Mouse (Mus musculus) stomach, embryonic 14.5 days (tissue): ENCODE data around the gene Apbb1. TPM values are rescaled to one million over a fixed set of nuclear protein-coding genes. Genes with fewer than 3 reads are reported as not detected.
A peak's percentile ranks its signal among the peaks of the same experiment; 100 is the strongest.

Experiments used
- ATAC-seq: fragments of 200-750 bp; cut with Nextera tagmentation; 2 replicates; pipeline ENCODE4 v1.8.0; 2017; ENCODE audit warnings: low read depth, moderate TSS enrichment; ENCODE audit not compliant: insufficient number of reproducible peaks, insufficient read depth, low FRiP score
- H3K27ac ChIP-seq: fragments of 300-500 bp; sonication (generic); 2 replicates; pipeline ENCODE4 v1.5.1; 2014; ENCODE audit warnings: mild to moderate bottlenecking, low read length, moderate library complexity, mixed read lengths
- H3K27me3 ChIP-seq: fragments of 300-500 bp; sonication (generic); 2 replicates; pipeline ENCODE4 v1.6.1; 2014; ENCODE audit warnings: low read length, control low read depth, mixed read lengths; ENCODE audit not compliant: control insufficient read depth, insufficient read depth
- H3K36me3 ChIP-seq: fragments of 300-500 bp; sonication (generic); 2 replicates; pipeline ENCODE4 v1.6.1; 2014; ENCODE audit warnings: mild to moderate bottlenecking, control low read depth, low read length, moderate library complexity, mixed read lengths; ENCODE audit not compliant: control insufficient read depth, insufficient read depth
- H3K4me1 ChIP-seq: fragments of 300-500 bp; sonication (generic); 2 replicates; pipeline ENCODE4 v1.6.1; 2014; ENCODE audit warnings: low read length, control low read depth, mixed read lengths; ENCODE audit not compliant: control insufficient read depth, insufficient read depth
- H3K4me2 ChIP-seq: fragments of 300-500 bp; sonication (generic); replicated peaks from 2 replicates; pipeline ENCODE4 v1.6.1; 2014; ENCODE audit warnings: low read depth, low read length, control low read depth
- H3K4me3 ChIP-seq: fragments of 300-500 bp; sonication (generic); 2 replicates; pipeline ENCODE4 v1.5.1; 2014; ENCODE audit warnings: low read depth, low read length, control low read depth
- H3K9ac ChIP-seq: fragments of 300-500 bp; sonication (generic); replicated peaks from 2 replicates; pipeline ENCODE4 v1.6.1; 2014; ENCODE audit warnings: low read depth, mild to moderate bottlenecking, control low read depth, low read length, moderate library complexity, mixed read lengths
- H3K9me3 ChIP-seq: fragments of 300-500 bp; sonication (generic); 2 replicates; pipeline ENCODE4 v1.6.1; 2016; ENCODE audit warnings: low read depth, low read length, control low read depth; ENCODE audit not compliant: control insufficient read depth
- WGBS: fragments of 180-500 bp; shearing (Covaris S2); extraction: QIAGEN DNeasy Blood & Tissue Kit; methylation state at CpG from one replicate; pipeline ENCODE4 v1.1.7; 2014; 5-methylcytosine and 5-hydroxymethylcytosine counted together
- polyA plus RNA-seq: library from polyadenylated mRNA; unstranded; fragments of >200 nt; fragmentation: Nextera tagmentation; extraction: Ambion mirVana; gene quantifications from 2 replicates; pipeline ENCODE4 v1.2.1, GENCODE M21; 2014

The Apbb1 gene
- polyA plus RNA-seq, 1 experiment from 2014 or later = 47.2 TPM

- peak overlapping the region; percentile 49 for H3K9ac ChIP-seq
- H3K4me2 ChIP-seq = peak overlapping the region; percentile 76
- no peaks in the 10 kb centered on the region for H3K27me3 ChIP-seq
- peak overlapping the region; percentile 63; the same call in 1 of the 2 replicates for H3K27ac ChIP-seq
- H3K36me3 ChIP-seq = no peaks in the 10 kb centered on the region
- 0 out of 2 replicates have a peak, but pooled peaks cover 8% of the 10 kb centered on the region for H3K4me1 ChIP-seq
- peak overlapping the region; percentile 75 for H3K4me3 ChIP-seq
- no peaks in the 10 kb centered on the region for H3K9me3 ChIP-seq
- ATAC-seq = peak; percentile 48; the same call in 1 of the 2 replicates
- WGBS = under 1% methylated on average over 17 of the region's 22 CpGs
Observed at GRCm38 (mm10) chr7:105580627-105581089, 795 bp downstream of the Apbb1 start.

- no peaks in the 10 kb centered on the region for H3K27me3 ChIP-seq
- WGBS = 85% methylated on average over 2 of the region's 2 CpGs
- H3K36me3 ChIP-seq = peaks cover 1% of the 10 kb centered on the region
- no peak overlapping the region for H3K4me2 ChIP-seq
- H3K4me1 ChIP-seq = 0 out of 2 replicates have a peak, but pooled peaks cover 8% of the 10 kb centered on the region
- H3K27ac ChIP-seq = no peak overlapping the region
- H3K9me3 ChIP-seq = no peaks in the 10 kb centered on the region
- no peak overlapping the region for H3K9ac ChIP-seq
- no peak overlapping the region for H3K4me3 ChIP-seq
- ATAC-seq = no peak
Observed at GRCm38 (mm10) chr7:105578481-105578880, 3.0 kb downstream of the Apbb1 start.

- 94% methylated on average over 6 of the region's 6 CpGs for WGBS
- Histone ChIP-seq H3K27me3 (no peaks in the 10 kb centered on the region), H3K4me3 (no peak overlapping the region), H3K27ac (no peak overlapping the region), H3K4me2 (no peak overlapping the region), H3K9me3 (no peaks in the 10 kb centered on the region), H3K4me1 (0 out of 2 replicates have a peak, but pooled peaks cover 8% of the 10 kb centered on the region), H3K36me3 (peaks cover 8% of the 10 kb centered on the region), H3K9ac (no peak overlapping the region)
- ATAC-seq = no peak
Observed at GRCm38 (mm10) chr7:105577377-105577871, 4.0 kb downstream of the Apbb1 start.

- Histone ChIP-seq H3K4me2 (no peak overlapping the region), H3K4me1 (0 out of 2 replicates have a peak, but pooled peaks cover 8% of the 10 kb centered on the region), H3K36me3 (peaks cover 8% of the 10 kb centered on the region), H3K27ac (no peak overlapping the region), H3K4me3 (no peak overlapping the region), H3K9me3 (no peaks in the 10 kb centered on the region), H3K27me3 (no peaks in the 10 kb centered on the region), H3K9ac (no peak overlapping the region)
- 41% methylated on average over 3 of the region's 3 CpGs for WGBS
- ATAC-seq = no peak
Observed at GRCm38 (mm10) chr7:105576166-105576748, 5.2 kb downstream of the Apbb1 start.

GRCm38 (mm10) chr7:105574537-105574936 lies 6.9 kb downstream of the Apbb1 start:
- 92% methylated on average over 4 of the region's 4 CpGs for WGBS
- Histone ChIP-seq H3K4me2 (no peak overlapping the region), H3K27me3 (no peaks in the 10 kb centered on the region), H3K9me3 (no peaks in the 10 kb centered on the region), H3K4me3 (no peak overlapping the region), H3K36me3 (peaks cover 8% of the 10 kb centered on the region), H3K4me1 (peaks cover 6% of the 10 kb centered on the region; the same call in 1 of the 2 replicates), H3K9ac (no peak overlapping the region), H3K27ac (no peak overlapping the region)
- ATAC-seq = no peak

GRCm38 (mm10) chr7:105572949-105573348 lies 8.5 kb downstream of the Apbb1 start:
- H3K27me3 ChIP-seq = no peaks in the 10 kb centered on the region
- ATAC-seq = no peak

GRCm38 (mm10) chr7:105570756-105571155 lies 10.7 kb downstream of the Apbb1 start:
- ATAC-seq = no peak

More at GRCm38 (mm10) chr7:105572949-105573348, 8.5 kb downstream of the Apbb1 start:
- Histone ChIP-seq H3K27ac (no peak overlapping the region), H3K4me3 (no peak overlapping the region), H3K9ac (no peak overlapping the region), H3K4me2 (no peak overlapping the region), H3K9me3 (no peaks in the 10 kb centered on the region), H3K4me1 (peaks cover 18% of the 10 kb centered on the region; the same call in 1 of the 2 replicates), H3K36me3 (peaks cover 8% of the 10 kb centered on the region)
- WGBS = 94% methylated on average over 8 of the region's 8 CpGs

GRCm38 (mm10) chr7:105569512-105570496 lies 11.6 kb downstream of the Apbb1 start:
- no peaks in the 10 kb centered on the region for H3K9me3 ChIP-seq
- H3K27me3 ChIP-seq = no peaks in the 10 kb centered on the region
- ATAC-seq = no peak
- no peak overlapping the region for H3K4me3 ChIP-seq
- no peak overlapping the region for H3K4me2 ChIP-seq
- H3K27ac ChIP-seq = peak overlapping the region; percentile 33; the same call in 1 of the 2 replicates
- no peak overlapping the region for H3K9ac ChIP-seq
- H3K4me1 ChIP-seq = peaks cover 15% of the 10 kb centered on the region; the same call in 1 of the 2 replicates
- 39% methylated on average over 12 of the region's 12 CpGs for WGBS
- H3K36me3 ChIP-seq = peaks cover 21% of the 10 kb centered on the region

More at GRCm38 (mm10) chr7:105570756-105571155, 10.7 kb downstream of the Apbb1 start:
- WGBS = 78% methylated on average over 4 of the region's 4 CpGs
- Histone ChIP-seq H3K27me3 (no peaks in the 10 kb centered on the region), H3K9ac (no peak overlapping the region), H3K9me3 (no peaks in the 10 kb centered on the region), H3K4me3 (no peak overlapping the region), H3K4me2 (no peak overlapping the region), H3K36me3 (peaks cover 20% of the 10 kb centered on the region), H3K27ac (no peak overlapping the region), H3K4me1 (peaks cover 15% of the 10 kb centered on the region; the same call in 1 of the 2 replicates)
